Mouse (Mus musculus): ENCODE data around the gene Gsk3a. TPM values are rescaled to one million over a fixed set of nuclear protein-coding genes. Genes with fewer than 3 reads are reported as not detected.

The Gsk3a gene
- polyA plus RNA-seq (2014; fragmentation: Illumina TruSeq; extraction: RNeasy Lipid Tissue Mini Kit (QIAGEN cat#74804); ENCODE audit: low read depth, low replicate concordance) = 81.2 TPM

DNA sequence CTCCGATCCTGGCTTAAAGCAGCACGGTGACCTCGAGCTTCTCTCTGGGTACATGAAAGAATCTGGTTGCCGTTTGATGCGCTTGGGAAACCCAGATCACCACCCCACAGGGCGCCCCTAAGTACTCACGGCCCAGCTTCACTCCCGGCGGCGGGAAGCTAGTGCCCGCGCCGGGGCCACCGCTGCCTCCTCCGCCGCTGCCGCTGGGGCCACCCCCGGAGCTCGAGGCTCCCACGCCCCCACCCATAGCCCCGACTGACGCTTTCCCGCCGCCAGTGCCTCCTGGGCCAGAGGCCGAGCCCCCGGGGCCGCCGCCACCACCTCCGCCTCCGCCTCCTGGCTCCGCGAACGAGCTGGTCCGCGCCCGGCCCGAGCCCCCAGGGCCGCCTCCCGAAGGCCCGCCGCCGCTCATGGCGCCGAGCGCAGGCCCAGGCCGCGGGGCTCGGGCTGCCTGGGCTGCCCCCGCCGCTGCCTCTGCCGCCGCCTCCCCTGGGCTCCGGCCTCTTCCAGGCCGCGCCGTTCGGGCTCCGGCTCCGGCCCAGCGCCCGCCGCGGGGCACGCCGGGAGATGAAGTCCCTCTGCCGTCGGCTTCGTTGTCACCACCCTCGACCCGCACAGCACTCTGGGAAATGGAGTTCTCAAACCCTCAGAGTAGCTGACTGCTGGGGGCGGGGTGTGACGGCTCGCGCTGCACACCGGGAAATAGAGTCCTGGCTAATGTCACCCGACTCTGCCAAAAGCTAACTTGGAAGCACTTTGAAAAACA, at the start of gene Gsk3a:
Gene Gsk3a (minus strand): TSS at position 603 of the 766 bp plus-strand sequence.

DNA sequence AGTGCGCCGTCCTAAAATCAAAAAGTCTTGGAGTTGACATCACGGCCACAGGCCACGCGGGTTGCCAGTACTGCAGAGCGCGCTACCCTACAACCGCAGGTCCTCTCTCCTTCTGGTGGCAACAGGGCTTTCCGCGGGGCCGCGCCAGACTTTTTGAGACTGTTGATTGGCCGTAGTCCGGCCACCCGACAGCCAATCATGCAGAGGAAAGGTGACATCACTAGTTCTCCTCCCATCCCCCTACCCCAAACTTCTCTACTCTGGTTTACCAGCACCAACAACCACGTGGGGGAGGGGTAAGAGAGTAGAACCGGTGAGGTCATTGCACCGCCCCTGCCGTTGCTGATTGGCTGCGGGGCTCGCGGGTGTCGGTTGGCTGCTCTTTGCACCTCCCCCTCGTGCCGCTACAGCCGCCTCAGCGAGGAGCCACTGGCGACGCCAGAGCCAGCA, 29.7 kb upstream of the Gsk3a start, which contains the start of gene Cic:
Gene Cic (plus strand): TSS at position 404 of the 450 bp plus-strand sequence.

DNA sequence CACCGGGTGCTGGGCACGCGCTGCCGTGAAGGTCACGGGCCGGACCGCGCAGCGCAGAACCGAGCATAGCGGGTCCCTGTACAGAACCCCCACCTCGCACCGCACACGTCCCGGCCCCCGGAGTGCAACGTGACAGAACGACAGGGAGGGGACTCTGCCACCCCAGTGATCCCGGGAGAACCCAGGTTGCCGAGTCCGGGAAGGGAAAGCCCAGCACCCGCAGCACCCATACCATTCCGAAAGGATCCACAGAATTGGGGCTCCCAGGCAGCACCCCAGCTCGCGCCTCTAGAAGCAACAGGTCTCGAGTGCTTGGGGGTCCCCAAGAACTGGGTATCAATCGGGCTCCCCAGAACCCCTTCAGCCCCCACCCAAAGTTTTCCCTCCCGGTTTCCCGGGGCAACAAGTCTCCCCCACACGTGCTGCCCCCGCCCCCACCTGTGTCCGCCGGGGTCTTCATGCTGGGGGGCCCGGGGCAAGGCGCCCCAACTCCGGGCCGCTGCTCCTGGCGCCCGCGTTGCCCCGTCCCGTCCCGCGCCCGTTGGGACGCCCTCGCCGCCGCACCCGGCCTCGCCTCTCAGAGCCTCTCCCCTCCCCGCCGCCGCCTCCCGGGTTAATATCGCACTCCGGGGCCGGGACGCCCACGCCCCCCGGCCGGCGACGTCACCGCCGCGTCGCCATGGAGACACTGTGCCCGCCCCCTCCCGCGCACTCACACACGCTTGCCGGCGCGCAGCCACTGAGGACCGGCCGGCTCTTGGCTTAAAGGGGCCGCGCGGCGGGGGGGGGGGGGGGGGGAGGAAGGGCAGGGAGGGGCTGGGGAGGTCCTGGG, 12.7 kb upstream of the Gsk3a start, which contains the start of gene Erf:
Gene Erf (minus strand): TSS at position 621 of the 832 bp plus-strand sequence.

DNA sequence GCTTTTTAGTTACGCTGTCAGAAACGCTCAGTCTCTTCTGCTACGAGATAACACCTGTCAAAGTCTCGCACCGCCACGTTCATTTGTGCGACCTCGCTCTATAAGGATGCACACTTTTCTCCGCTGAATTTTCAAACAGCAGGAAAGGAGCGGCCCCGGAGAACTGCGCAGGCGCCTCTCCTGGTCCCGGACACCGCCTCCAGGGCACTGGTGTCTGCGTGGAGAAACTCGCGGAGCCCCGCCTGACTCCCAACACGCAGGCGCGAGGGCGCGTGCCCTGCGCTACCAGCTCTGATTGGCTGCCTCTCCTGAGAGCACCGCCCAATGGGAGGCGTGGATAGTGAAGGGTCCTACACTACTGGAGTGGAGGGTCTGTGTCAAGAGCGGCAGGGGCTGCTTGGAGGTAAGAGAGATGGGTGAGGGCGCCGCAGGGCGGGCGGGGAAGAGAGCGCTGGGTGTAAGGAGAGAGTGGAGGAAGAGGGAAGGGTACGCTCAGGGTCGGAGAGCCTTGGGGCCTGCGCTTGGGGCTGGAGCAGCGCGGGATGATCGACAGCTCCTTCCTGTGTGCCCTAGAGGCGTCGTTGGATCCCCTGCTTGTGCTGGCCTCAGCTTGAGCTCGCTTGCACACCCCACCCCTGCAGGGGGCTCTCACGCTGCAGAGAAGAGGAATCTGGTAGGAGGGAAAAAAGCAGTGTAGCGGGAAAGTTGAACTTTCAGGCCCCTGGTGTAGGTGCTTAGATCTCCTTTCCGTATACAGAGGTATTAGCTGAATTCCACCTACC, 16.4 kb downstream of the Gsk3a start, which contains the start of gene Zfp526:
Gene Zfp526 (plus strand): TSS at position 324 of the 782 bp plus-strand sequence.

DNA sequence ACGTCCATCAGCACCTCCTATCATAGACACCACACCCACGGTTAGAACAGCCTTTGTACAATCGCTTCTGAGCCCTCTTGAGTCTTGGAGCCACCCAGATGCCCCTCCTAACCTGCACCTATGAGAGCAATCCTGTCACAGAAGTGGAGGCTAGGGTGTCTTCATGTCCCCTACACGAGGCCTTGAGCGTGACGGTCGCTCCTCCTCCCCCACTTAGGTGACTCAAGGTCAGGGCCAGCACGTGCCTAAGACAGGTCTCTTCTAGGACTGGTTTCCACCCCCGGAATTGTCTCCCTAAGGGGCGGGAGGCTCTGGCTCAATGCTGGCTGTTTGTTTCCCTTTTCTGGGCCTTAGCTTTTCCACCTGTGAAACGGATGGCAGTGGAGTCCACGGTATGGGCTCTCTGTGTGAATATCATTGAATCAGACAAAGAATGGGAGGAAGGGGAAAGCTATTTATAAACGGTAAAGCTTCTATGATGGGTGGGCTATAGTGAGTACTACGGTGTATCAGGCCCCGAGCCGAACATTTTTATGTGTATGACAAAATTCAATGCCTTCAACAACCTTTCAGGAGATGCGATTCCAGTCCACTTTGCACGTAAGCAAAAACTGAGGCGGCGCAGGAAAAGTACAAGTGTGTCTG, 17.1 kb downstream of the Gsk3a start, which contains the start of gene Dedd2:
Gene Dedd2 (minus strand): TSS at position 159 of the 645 bp plus-strand sequence.

DNA sequence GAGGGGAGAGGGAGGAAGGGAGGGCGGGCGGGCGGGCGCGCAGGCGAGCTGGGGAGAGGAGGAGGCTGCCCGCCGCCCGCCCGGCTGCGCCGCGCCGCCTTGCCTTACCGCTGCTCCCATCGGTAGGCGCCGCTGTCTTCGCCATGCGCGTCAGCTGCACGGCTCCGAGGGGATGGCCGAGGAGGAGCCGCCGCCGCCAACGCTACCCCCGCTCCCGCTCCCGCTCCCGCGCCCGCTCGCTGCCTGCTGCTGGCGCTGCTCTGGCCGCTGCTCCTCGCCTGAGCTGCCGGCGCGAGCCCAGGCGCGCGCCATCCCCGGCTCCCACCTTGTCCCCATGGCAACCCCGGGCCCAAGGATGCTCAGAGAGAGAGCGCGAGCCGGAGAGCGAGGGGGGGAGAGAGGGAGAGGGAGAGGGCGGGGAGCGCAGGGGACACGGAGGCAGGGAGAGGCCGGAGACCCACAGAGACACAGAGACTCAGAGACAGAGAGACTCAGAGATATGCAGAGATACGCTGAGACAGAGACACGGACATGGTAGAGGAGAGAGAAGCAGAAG, 58.0 kb downstream of the Gsk3a start, which contains the start of gene Pou2f2:
Gene Pou2f2 (minus strand): TSS at position 121 of the 556 bp plus-strand sequence.

Other genes with a start within 250 kb of the Gsk3a start
- 2.9 TPM for gene Atp1a3, start 231.9 kb downstream of the Gsk3a start, polyA plus RNA-seq (2014; fragmentation: Illumina TruSeq; extraction: RNeasy Lipid Tissue Mini Kit (QIAGEN cat#74804); ENCODE audit: low read depth, low replicate concordance)
- 8.7 TPM for gene Grik5, start 165.5 kb downstream of the Gsk3a start, polyA plus RNA-seq (2014; fragmentation: Illumina TruSeq; extraction: RNeasy Lipid Tissue Mini Kit (QIAGEN cat#74804); ENCODE audit: low read depth, low replicate concordance)
- gene Zfp574, start 165.3 kb downstream of the Gsk3a start, polyA plus RNA-seq (2014; fragmentation: Illumina TruSeq; extraction: RNeasy Lipid Tissue Mini Kit (QIAGEN cat#74804); ENCODE audit: low read depth, low replicate concordance) = 12.5 TPM
- gene Pou2f2, start 58.1 kb downstream of the Gsk3a start, polyA plus RNA-seq (2014; fragmentation: Illumina TruSeq; extraction: RNeasy Lipid Tissue Mini Kit (QIAGEN cat#74804); ENCODE audit: low read depth, low replicate concordance) = 1.4 TPM
- gene Dedd2, start 17.2 kb downstream of the Gsk3a start, polyA plus RNA-seq (2014; fragmentation: Illumina TruSeq; extraction: RNeasy Lipid Tissue Mini Kit (QIAGEN cat#74804); ENCODE audit: low read depth, low replicate concordance) = 15.0 TPM
- 7.4 TPM for gene Zfp526, start 16.4 kb downstream of the Gsk3a start, polyA plus RNA-seq (2014; fragmentation: Illumina TruSeq; extraction: RNeasy Lipid Tissue Mini Kit (QIAGEN cat#74804); ENCODE audit: low read depth, low replicate concordance)
- 32.2 TPM for gene Erf, start 12.9 kb upstream of the Gsk3a start, polyA plus RNA-seq (2014; fragmentation: Illumina TruSeq; extraction: RNeasy Lipid Tissue Mini Kit (QIAGEN cat#74804); ENCODE audit: low read depth, low replicate concordance)
- 84.3 TPM for gene Cic, start 29.9 kb upstream of the Gsk3a start, polyA plus RNA-seq (2014; fragmentation: Illumina TruSeq; extraction: RNeasy Lipid Tissue Mini Kit (QIAGEN cat#74804); ENCODE audit: low read depth, low replicate concordance)
- gene Pafah1b3, start 60.1 kb upstream of the Gsk3a start, polyA plus RNA-seq (2014; fragmentation: Illumina TruSeq; extraction: RNeasy Lipid Tissue Mini Kit (QIAGEN cat#74804); ENCODE audit: low read depth, low replicate concordance) = 54.0 TPM
- 1.5 TPM for gene Prr19, start 63.6 kb upstream of the Gsk3a start, polyA plus RNA-seq (2014; fragmentation: Illumina TruSeq; extraction: RNeasy Lipid Tissue Mini Kit (QIAGEN cat#74804); ENCODE audit: low read depth, low replicate concordance)
- gene Tmem145, start 68.3 kb upstream of the Gsk3a start, polyA plus RNA-seq (2014; fragmentation: Illumina TruSeq; extraction: RNeasy Lipid Tissue Mini Kit (QIAGEN cat#74804); ENCODE audit: low read depth, low replicate concordance) = not detected
- gene Megf8, start 79.3 kb upstream of the Gsk3a start, polyA plus RNA-seq (2014; fragmentation: Illumina TruSeq; extraction: RNeasy Lipid Tissue Mini Kit (QIAGEN cat#74804); ENCODE audit: low read depth, low replicate concordance) = 32.1 TPM
- gene Cnfn, start 131.9 kb upstream of the Gsk3a start, polyA plus RNA-seq (2014; fragmentation: Illumina TruSeq; extraction: RNeasy Lipid Tissue Mini Kit (QIAGEN cat#74804); ENCODE audit: low read depth, low replicate concordance) = not detected
- 468 TPM for gene Lipe, start 160.9 kb upstream of the Gsk3a start, polyA plus RNA-seq (2014; fragmentation: Illumina TruSeq; extraction: RNeasy Lipid Tissue Mini Kit (QIAGEN cat#74804); ENCODE audit: low read depth, low replicate concordance)
- not detected for gene Cxcl17, start 175.0 kb upstream of the Gsk3a start, polyA plus RNA-seq (2014; fragmentation: Illumina TruSeq; extraction: RNeasy Lipid Tissue Mini Kit (QIAGEN cat#74804); ENCODE audit: low read depth, low replicate concordance)
- gene Ceacam1, start 239.8 kb upstream of the Gsk3a start, polyA plus RNA-seq (2014; fragmentation: Illumina TruSeq; extraction: RNeasy Lipid Tissue Mini Kit (QIAGEN cat#74804); ENCODE audit: low read depth, low replicate concordance) = 10.2 TPM